Mouse (Mus musculus) embryo, embryonic 10 days (tissue): Measurements from ENCODE around the gene Prr27.
A peak's percentile ranks its signal among the peaks of the same experiment; 100 is the strongest.

Experiments
- DNase-seq: peaks from one replicate; pipeline ENCODE4 v3.0.0-alpha.2; 2015; ENCODE audit warnings: low spot score

Gene Prr27

GRCm38 (mm10) chr5:87825386-87825785, at the start of gene Prr27:
TSS of gene Prr27 (plus strand) at chr5:87825686.
- DNase-seq = no peak

DNA sequence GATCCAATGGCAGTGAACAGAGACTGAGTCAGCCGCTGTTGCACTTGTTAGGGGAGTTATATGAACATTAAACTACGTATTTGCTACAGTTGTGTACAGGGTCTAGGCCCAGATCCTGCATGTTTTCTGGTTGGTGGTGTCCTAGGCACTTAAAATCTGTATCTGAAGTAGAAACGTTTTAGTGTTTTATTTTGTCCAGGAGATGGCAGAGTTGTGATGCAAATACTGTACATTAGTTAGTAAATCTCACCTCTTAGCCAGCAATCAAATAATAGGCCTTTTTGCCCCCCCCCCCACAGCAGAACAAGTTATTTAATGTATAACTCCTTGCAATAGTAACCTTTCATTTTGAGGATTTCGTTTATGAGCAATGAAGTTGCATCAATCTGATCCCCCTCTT, 42.8 kb upstream of the Prr27 start:
- no peak for DNase-seq

GRCm38 (mm10) chr5:87807782-87808181, 17.7 kb upstream of the Prr27 start, which contains the start of gene Csn1s2b:
TSS of gene Csn1s2b (plus strand) at chr5:87808082.
- no peak for DNase-seq

- no peak for DNase-seq
Measured at GRCm38 (mm10) chr5:87809253-87809652, 16.2 kb upstream of the Prr27 start.

DNA sequence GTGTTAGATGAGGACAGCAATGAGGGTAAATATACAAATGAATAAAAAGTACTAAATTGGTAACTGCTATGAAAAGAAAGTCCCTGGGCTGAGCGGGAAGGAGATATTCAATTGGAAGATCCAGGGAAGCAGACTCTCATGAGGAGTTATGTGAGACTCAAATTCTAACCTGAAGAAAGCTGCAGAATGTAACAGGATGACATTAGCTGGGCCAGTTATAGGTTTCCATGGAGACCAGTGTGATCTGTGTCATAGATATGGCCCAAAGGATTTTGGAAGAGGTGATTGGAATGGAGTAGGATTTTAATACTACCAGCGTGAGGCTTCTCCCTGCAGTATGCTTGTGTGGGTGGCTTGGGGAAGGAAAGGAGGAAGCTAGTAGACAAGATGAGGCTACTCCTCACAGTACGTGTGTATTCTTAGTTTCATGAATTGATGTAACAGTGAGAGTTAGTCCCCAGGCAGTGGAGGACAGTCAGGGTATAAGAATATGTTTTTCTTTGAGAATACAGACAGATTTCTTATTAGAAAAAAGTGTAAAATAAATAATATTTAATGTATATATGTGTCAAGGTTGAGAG, 29.7 kb downstream of the Prr27 start:
- DNase-seq = no peak

GRCm38 (mm10) chr5:87870084-87870483, 44.6 kb downstream of the Prr27 start:
- no peak for DNase-seq

DNA sequence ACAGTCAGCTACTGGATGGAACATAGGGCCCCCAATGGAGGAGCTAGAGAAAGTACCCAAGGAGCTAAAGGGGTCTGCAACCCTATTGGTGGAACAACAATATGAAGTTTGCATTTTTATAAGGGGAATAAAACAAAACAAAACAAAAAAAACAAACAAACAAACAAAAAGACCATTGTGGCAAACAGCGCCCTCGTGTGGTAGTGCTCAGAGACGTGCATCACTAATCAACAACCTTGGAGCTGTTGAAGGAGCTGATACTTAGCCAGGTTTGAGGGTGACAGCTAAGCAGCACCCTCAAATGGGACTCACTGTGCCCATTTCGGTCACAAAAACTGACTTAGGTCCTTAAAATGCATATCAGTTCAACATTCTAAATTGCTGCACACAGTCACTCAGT, 45.9 kb downstream of the Prr27 start:
- DNase-seq = peak; percentile 13

DNA sequence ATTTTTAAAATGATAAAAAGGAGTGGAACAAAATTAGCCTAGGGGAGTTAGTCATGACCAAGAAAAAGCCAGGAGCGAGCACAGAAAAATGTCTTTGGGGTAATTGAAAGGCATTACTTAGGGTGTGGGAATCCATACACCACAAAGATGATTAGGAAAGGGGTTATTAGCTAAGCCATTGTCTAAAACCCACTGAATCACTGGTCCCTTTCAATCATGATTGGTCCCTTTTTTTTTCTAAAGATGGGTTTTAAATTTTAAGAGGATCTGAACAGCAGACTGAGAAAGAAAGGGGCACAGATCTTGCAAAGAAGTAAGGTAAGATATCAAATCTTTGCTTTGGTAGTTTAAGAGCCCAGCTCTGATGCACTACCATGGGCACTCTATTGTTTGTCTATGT, 59.2 kb downstream of the Prr27 start, which contains the start of gene Odam:
Odam (plus strand) TSS at position 301 of the 400 bp plus-strand sequence.
- DNase-seq = no peak
